Mouse (Mus musculus) forebrain, embryonic 12.5 days (tissue): ENCODE measurements at regions not wholly inside any gene's neighbourhood (a gene's known extent, or its start where the extent isn't known, plus 50 kb on each side); places are given as distances from the start of the nearest gene placed in this dataset.
A peak's percentile ranks its signal among the peaks of the same experiment; 100 is the strongest.

Source experiments
- ATAC-seq: fragments of 200-750 bp; cut with Nextera tagmentation; 2 replicates; pipeline ENCODE4 v1.8.0; 2017; ENCODE audit warnings: moderate TSS enrichment; ENCODE audit not compliant: low FRiP score
- H3K27ac ChIP-seq: fragments of 300-500 bp; sonication (generic); 2 replicates; pipeline ENCODE4 v1.5.1; 2016; ENCODE audit warnings: mild to moderate bottlenecking
- H3K27me3 ChIP-seq: fragments of 300-500 bp; sonication (generic); 2 replicates; pipeline ENCODE4 v1.6.1; 2016; ENCODE audit warnings: mild to moderate bottlenecking
- H3K36me3 ChIP-seq: fragments of 300-500 bp; sonication (generic); replicated peaks from 2 replicates; pipeline ENCODE4 v1.6.1; 2016; ENCODE audit warnings: mild to moderate bottlenecking
- H3K4me1 ChIP-seq: fragments of 300-500 bp; sonication (generic); 2 replicates; pipeline ENCODE4 v1.6.1; 2016
- H3K4me2 ChIP-seq: fragments of 300-500 bp; sonication (generic); 2 replicates; pipeline ENCODE4 v1.6.1; 2016; ENCODE audit warnings: mild to moderate bottlenecking, moderate library complexity
- H3K4me3 ChIP-seq: fragments of 300-500 bp; sonication (generic); replicated peaks from 2 replicates; pipeline ENCODE4 v1.5.1; 2016; ENCODE audit warnings: mild to moderate bottlenecking
- H3K9ac ChIP-seq: fragments of 300-500 bp; sonication (generic); 2 replicates; pipeline ENCODE4 v1.6.1; 2016; ENCODE audit warnings: mild to moderate bottlenecking
- H3K9me3 ChIP-seq: fragments of 300-500 bp; sonication (generic); 2 replicates; pipeline ENCODE4 v1.6.1; 2016
- WGBS: fragments of 180-500 bp; shearing (Covaris S2); methylation state at CpG from one replicate; pipeline ENCODE4 v1.1.7; 2016; 5-methylcytosine and 5-hydroxymethylcytosine counted together

GRCm38 (mm10) chr14:68973636-68974101 lies 320.4 kb downstream of the Synb start:
- 73% methylated on average over 8 of the region's 8 CpGs for WGBS
- Histone ChIP-seq H3K27ac (no peak overlapping the region), H3K9me3 (no peaks in the 10 kb centered on the region), H3K9ac (no peak overlapping the region), H3K36me3 (no peaks in the 10 kb centered on the region), H3K4me1 (no peaks in the 10 kb centered on the region), H3K27me3 (no peaks in the 10 kb centered on the region), H3K4me2 (no peak overlapping the region), H3K4me3 (no peak overlapping the region)
- ATAC-seq: no peak

GRCm38 (mm10) chr14:68966758-68967157 lies 327.3 kb downstream of the Synb start:
- Histone ChIP-seq H3K27me3 (no peaks in the 10 kb centered on the region), H3K4me3 (no peak overlapping the region), H3K27ac (no peak overlapping the region), H3K36me3 (no peaks in the 10 kb centered on the region), H3K9ac (no peak overlapping the region), H3K4me2 (no peak overlapping the region), H3K9me3 (no peaks in the 10 kb centered on the region), H3K4me1 (no peaks in the 10 kb centered on the region)
- 3% methylated on average over 1 of the region's 1 CpGs for WGBS
- no peak for ATAC-seq

- no peaks in the 10 kb centered on the region for H3K4me1 ChIP-seq
These were observed 339.3 kb downstream of the Synb start for GRCm38 (mm10) chr14:68954577-68955460.

GRCm38 (mm10) chr14:68945906-68946305 lies 348.2 kb downstream of the Synb start:
- no peak overlapping the region for H3K9ac ChIP-seq
- no peaks in the 10 kb centered on the region for H3K9me3 ChIP-seq
- H3K4me2 ChIP-seq: no peak overlapping the region
- no peak overlapping the region for H3K27ac ChIP-seq
- no peaks in the 10 kb centered on the region for H3K36me3 ChIP-seq
- no peak for ATAC-seq
- H3K4me1 ChIP-seq: no peaks in the 10 kb centered on the region
- H3K27me3 ChIP-seq: no peaks in the 10 kb centered on the region
- 90% methylated on average over 3 of the region's 3 CpGs for WGBS
- no peak overlapping the region for H3K4me3 ChIP-seq

More at GRCm38 (mm10) chr14:68954577-68955460, 339.3 kb downstream of the Synb start:
- H3K36me3 ChIP-seq: no peaks in the 10 kb centered on the region
- no peak overlapping the region for H3K27ac ChIP-seq
- ATAC-seq: no peak
- H3K27me3 ChIP-seq: no peaks in the 10 kb centered on the region
- H3K4me2 ChIP-seq: no peak overlapping the region
- WGBS: 57% methylated on average over 9 of the region's 9 CpGs
- H3K4me3 ChIP-seq: no peak overlapping the region
- no peak overlapping the region for H3K9ac ChIP-seq
- no peaks in the 10 kb centered on the region for H3K9me3 ChIP-seq

GRCm38 (mm10) chr14:68945434-68945833 lies 348.7 kb downstream of the Synb start:
- 60% methylated on average over 4 of the region's 4 CpGs for WGBS
- Histone ChIP-seq H3K36me3 (no peaks in the 10 kb centered on the region), H3K4me3 (no peak overlapping the region), H3K9ac (no peak overlapping the region), H3K4me2 (no peak overlapping the region), H3K27me3 (no peaks in the 10 kb centered on the region), H3K27ac (no peak overlapping the region), H3K9me3 (no peaks in the 10 kb centered on the region), H3K4me1 (no peaks in the 10 kb centered on the region)
- ATAC-seq: no peak

- H3K36me3 ChIP-seq: no peaks in the 10 kb centered on the region
- WGBS: 84% methylated on average over 2 of the region's 2 CpGs
- H3K27ac ChIP-seq: no peak overlapping the region
- ATAC-seq: no peak
- no peaks in the 10 kb centered on the region for H3K27me3 ChIP-seq
- H3K4me1 ChIP-seq: no peaks in the 10 kb centered on the region
- no peak overlapping the region for H3K9ac ChIP-seq
- H3K4me3 ChIP-seq: no peak overlapping the region
- no peaks in the 10 kb centered on the region for H3K9me3 ChIP-seq
- H3K4me2 ChIP-seq: no peak overlapping the region
These were observed 352.3 kb downstream of the Synb start for GRCm38 (mm10) chr14:68941759-68942158.

GRCm38 (mm10) chr14:68941132-68941690 lies 352.9 kb downstream of the Synb start:
- H3K9me3 ChIP-seq: no peaks in the 10 kb centered on the region
- 19% methylated on average over 7 of the region's 7 CpGs for WGBS
- ATAC-seq: no peak
- H3K27ac ChIP-seq: no peak overlapping the region
- H3K4me1 ChIP-seq: no peaks in the 10 kb centered on the region
- H3K36me3 ChIP-seq: no peaks in the 10 kb centered on the region
- no peak overlapping the region for H3K9ac ChIP-seq
- H3K4me2 ChIP-seq: no peak overlapping the region
- H3K27me3 ChIP-seq: no peaks in the 10 kb centered on the region
- H3K4me3 ChIP-seq: no peak overlapping the region

GRCm38 (mm10) chr14:68935303-68935662 lies 358.8 kb downstream of the Synb start:
- ATAC-seq: no peak
- Histone ChIP-seq H3K27ac (no peak overlapping the region; the same call in 1 of the 2 replicates), H3K36me3 (no peaks in the 10 kb centered on the region), H3K9ac (no peak overlapping the region), H3K4me1 (peaks cover 14% of the 10 kb centered on the region), H3K9me3 (no peaks in the 10 kb centered on the region), H3K27me3 (no peaks in the 10 kb centered on the region), H3K4me2 (no peak overlapping the region), H3K4me3 (no peak overlapping the region)
- 74% methylated on average over 6 of the region's 6 CpGs for WGBS

GRCm38 (mm10) chr14:68934611-68935302 lies 359.3 kb downstream of the Synb start:
- Histone ChIP-seq H3K4me2 (no peak overlapping the region), H3K9ac (no peak overlapping the region), H3K27ac (peak overlapping the region; percentile 42; the same call in 1 of the 2 replicates), H3K4me1 (peaks cover 14% of the 10 kb centered on the region), H3K36me3 (no peaks in the 10 kb centered on the region), H3K27me3 (no peaks in the 10 kb centered on the region), H3K9me3 (no peaks in the 10 kb centered on the region), H3K4me3 (no peak overlapping the region)
- peak; percentile 69 for ATAC-seq
- WGBS: 31% methylated on average over 12 of the region's 12 CpGs

GRCm38 (mm10) chr14:68927814-68928213 lies 366.3 kb downstream of the Synb start:
- WGBS: 76% methylated on average over 4 of the region's 4 CpGs
- no peak overlapping the region for H3K9ac ChIP-seq

GRCm38 (mm10) chr14:68923054-68923453 lies 371.0 kb downstream of the Synb start:
- Histone ChIP-seq H3K4me2 (no peak overlapping the region), H3K27me3 (no peaks in the 10 kb centered on the region), H3K4me1 (peaks cover 12% of the 10 kb centered on the region), H3K9ac (no peak overlapping the region), H3K9me3 (no peaks in the 10 kb centered on the region), H3K27ac (peak overlapping the region; percentile 56; the same call in 1 of the 2 replicates), H3K4me3 (no peak overlapping the region), H3K36me3 (no peaks in the 10 kb centered on the region)
- ATAC-seq: peak; percentile 94
- 13% methylated on average over 2 of the region's 2 CpGs for WGBS

More at GRCm38 (mm10) chr14:68927814-68928213, 366.3 kb downstream of the Synb start:
- Histone ChIP-seq H3K4me1 (peaks cover 5% of the 10 kb centered on the region), H3K9me3 (no peaks in the 10 kb centered on the region), H3K27ac (no peak overlapping the region), H3K36me3 (no peaks in the 10 kb centered on the region), H3K27me3 (no peaks in the 10 kb centered on the region), H3K4me2 (no peak overlapping the region), H3K4me3 (no peak overlapping the region)
- ATAC-seq: no peak

GRCm38 (mm10) chr14:68922035-68922434 lies 372.1 kb downstream of the Synb start:
- H3K4me3 ChIP-seq: no peak overlapping the region
- no peaks in the 10 kb centered on the region for H3K9me3 ChIP-seq
- H3K36me3 ChIP-seq: no peaks in the 10 kb centered on the region
- H3K4me1 ChIP-seq: peaks cover 12% of the 10 kb centered on the region
- H3K4me2 ChIP-seq: no peak overlapping the region
- no peaks in the 10 kb centered on the region for H3K27me3 ChIP-seq
- WGBS: 63% methylated on average over 2 of the region's 2 CpGs
- no peak overlapping the region for H3K27ac ChIP-seq
- no peak for ATAC-seq
- H3K9ac ChIP-seq: no peak overlapping the region
